Mouse (Mus musculus) CH12.LX (cell line): ENCODE measurements around the gene Ppm1m.

Experiments used
- JUN ChIP-seq: IDR thresholded peaks from 2 replicates; pipeline ENCODE4 v1.6.1; 2011; ENCODE audit warnings: low read depth, mild to moderate bottlenecking, low read length, improper control_type of control experiment, moderate library complexity; ENCODE audit not compliant: insufficient read depth
- MXI1 ChIP-seq: IDR thresholded peaks from 2 replicates; pipeline ENCODE4 v1.6.1; 2011; ENCODE audit warnings: mild to moderate bottlenecking, low read depth, low read length, improper control_type of control experiment
- POLR2A ChIP-seq: IDR thresholded peaks from 2 replicates; pipeline ENCODE4 v1.6.1; 2011; ENCODE audit warnings: low read depth, mild to moderate bottlenecking, improper control_type of control experiment, low read length

DNA sequence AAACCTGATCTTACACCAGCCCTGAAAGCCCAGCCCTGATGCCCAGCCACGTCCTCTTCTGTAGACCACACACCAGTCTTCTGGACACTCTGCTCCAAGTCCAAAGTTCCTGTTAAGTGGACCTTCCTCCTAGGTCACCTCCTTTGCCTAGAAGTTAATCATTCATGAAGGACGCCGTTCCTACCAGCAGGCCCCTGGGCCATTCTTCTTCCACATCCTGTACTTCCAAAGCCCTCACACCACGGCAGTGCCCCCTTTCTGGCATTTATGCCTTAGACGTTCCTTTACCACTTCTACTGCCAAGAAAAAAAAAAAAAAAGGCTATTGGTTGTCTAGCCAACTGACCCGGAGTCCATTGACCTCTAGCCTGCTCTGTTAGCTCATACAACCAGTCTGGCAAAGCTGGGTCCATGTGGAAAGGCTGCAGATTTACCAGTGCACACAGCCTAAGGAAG, 41.5 kb downstream of the Ppm1m start, which contains the start of gene Glyctk:
- TF ChIP-seq MXI1 (no peak), POLR2A (no peak), JUN (no peak)
